Mouse (Mus musculus) CH12.LX (cell line): ENCODE measurements around the gene 2900011O08Rik. TPM values are rescaled to one million over a fixed set of nuclear protein-coding genes. Genes with fewer than 3 reads are reported as not detected.

ENCODE experiments used
- DNase-seq: peaks from one replicate; pipeline ENCODE4 v3.0.0-alpha.2; 2013; ENCODE audit errors: extremely low read depth
- H3K27ac ChIP-seq: 2 replicates; pipeline ENCODE4 v1.5.1; 2012; ENCODE audit warnings: low read depth, mild to moderate bottlenecking, control low read depth, moderate library complexity; ENCODE audit not compliant: insufficient read depth
- H3K27me3 ChIP-seq: replicated peaks from 2 replicates; pipeline ENCODE3; 2012; ENCODE audit warnings: inconsistent platforms
- H3K36me3 ChIP-seq, 2 experiments: replicated peaks in 1 of 2; 2 replicates each; pipeline versions ENCODE3 to v1.6.1; 2012; ENCODE audit warnings: inconsistent platforms in 1 of 2, low read length in 1 of 2, mild to moderate bottlenecking in 1 of 2, mixed read lengths in 1 of 2, moderate library complexity in 1 of 2; ENCODE audit not compliant: control insufficient read depth in 1 of 2, insufficient read depth in 1 of 2
- H3K4me1 ChIP-seq, 2 experiments: 2 replicates each; pipeline ENCODE4 v1.6.1; 2012; ENCODE audit warnings: inconsistent platforms in 1 of 2, moderate library complexity in 1 of 2; ENCODE audit not compliant: insufficient read depth in 2 of 2, control insufficient read depth in 1 of 2
- H3K4me2 ChIP-seq: 2 replicates; pipeline ENCODE4 v1.6.1; 2012; ENCODE audit warnings: low read depth, mild to moderate bottlenecking, control low read depth; ENCODE audit not compliant: poor library complexity, insufficient read depth, severe bottlenecking
- H3K4me3 ChIP-seq, 3 experiments: fragments of 150-350 bp in 1 of 3; sonication (generic) in 1 of 3; replicated peaks in 1 of 3; 2 replicates each; pipeline versions ENCODE3 to v1.5.1; 2011 to 2012; ENCODE audit warnings: low read depth in 2 of 3, low read length in 2 of 3, mild to moderate bottlenecking in 2 of 3, moderate library complexity in 2 of 3, control low read depth in 1 of 3, improper control_type of control experiment in 1 of 3, inconsistent platforms in 1 of 3, mixed read lengths in 1 of 3; ENCODE audit not compliant: poor library complexity in 1 of 3
- H3K79me2 ChIP-seq: replicated peaks from 2 replicates; pipeline ENCODE4 v1.6.1; 2012; ENCODE audit warnings: mild to moderate bottlenecking, moderate library complexity; ENCODE audit not compliant: control insufficient read depth, poor library complexity, insufficient read depth, severe bottlenecking; ENCODE audit errors: extremely low read depth
- H3K9ac ChIP-seq: 2 replicates; pipeline ENCODE4 v1.6.1; 2012; ENCODE audit warnings: low read depth, mild to moderate bottlenecking, control low read depth, moderate library complexity; ENCODE audit not compliant: insufficient read depth
- H3K9me3 ChIP-seq: replicated peaks from 2 replicates; pipeline ENCODE3; 2012; ENCODE audit warnings: low read length, inconsistent platforms, mixed read lengths
- CHD1 ChIP-seq: IDR thresholded peaks from 2 replicates; pipeline ENCODE4 v1.6.1; 2012; ENCODE audit warnings: low read depth, low read length, improper control_type of control experiment, inconsistent platforms
- CTCF ChIP-seq, 2 experiments: IDR thresholded peaks in 1 of 2; conservative IDR thresholded peaks in 1 of 2; 2 replicates each; pipeline ENCODE4 v1.5.1; 2011 to 2012; ENCODE audit warnings: low read depth in 2 of 2, low read length in 2 of 2, improper control_type of control experiment in 1 of 2, inconsistent platforms in 1 of 2, mild to moderate bottlenecking in 1 of 2, moderate library complexity in 1 of 2
- E2F4 ChIP-seq: IDR thresholded peaks from 2 replicates; pipeline ENCODE4 v1.6.1; 2011; ENCODE audit warnings: low read depth, low read length, improper control_type of control experiment; ENCODE audit not compliant: insufficient replicate concordance
- EP300 ChIP-seq: IDR thresholded peaks from 2 replicates; pipeline ENCODE4 v1.6.1; 2011; ENCODE audit warnings: low read length, improper control_type of control experiment
- ETS1 ChIP-seq: conservative IDR thresholded peaks from 2 replicates; pipeline ENCODE4 v1.6.1; 2012; ENCODE audit warnings: low read depth, mild to moderate bottlenecking, inconsistent platforms, low read length, improper control_type of control experiment, moderate library complexity
- HCFC1 ChIP-seq: IDR thresholded peaks from 2 replicates; pipeline ENCODE4 v1.6.1; 2012; ENCODE audit warnings: low read depth, mild to moderate bottlenecking, inconsistent platforms, low read length, improper control_type of control experiment
- JUN ChIP-seq: IDR thresholded peaks from 2 replicates; pipeline ENCODE4 v1.6.1; 2011; ENCODE audit warnings: low read depth, mild to moderate bottlenecking, low read length, improper control_type of control experiment, moderate library complexity; ENCODE audit not compliant: insufficient read depth
- MAX ChIP-seq: IDR thresholded peaks from 2 replicates; pipeline ENCODE4 v1.6.1; 2011; ENCODE audit warnings: low read length, improper control_type of control experiment
- MEF2A ChIP-seq: IDR thresholded peaks from 2 replicates; pipeline ENCODE4 v1.6.1; 2014; ENCODE audit warnings: low read depth, mild to moderate bottlenecking, inconsistent platforms, low read length, improper control_type of control experiment, borderline replicate concordance
- NELFE ChIP-seq: IDR thresholded peaks from 2 replicates; pipeline ENCODE4 v1.6.1; 2011; ENCODE audit warnings: low read depth, low read length, improper control_type of control experiment
- NRF1 ChIP-seq: IDR thresholded peaks from 2 replicates; pipeline ENCODE4 v1.6.1; 2014; ENCODE audit warnings: low read depth, mild to moderate bottlenecking, inconsistent platforms, low read length, improper control_type of control experiment, moderate library complexity
- PAX5 ChIP-seq: IDR thresholded peaks from 2 replicates; pipeline ENCODE4 v1.6.1; 2012; ENCODE audit warnings: low read length, inconsistent platforms, mixed read lengths
- RCOR1 ChIP-seq: conservative IDR thresholded peaks from 2 replicates; pipeline ENCODE4 v1.6.1; 2012; ENCODE audit warnings: low read depth, mild to moderate bottlenecking, inconsistent platforms, low read length, improper control_type of control experiment
- SMC3 ChIP-seq: IDR thresholded peaks from 2 replicates; pipeline ENCODE4 v1.6.1; 2011; ENCODE audit warnings: low read depth, low read length, improper control_type of control experiment
- UBTF ChIP-seq: IDR thresholded peaks from 2 replicates; pipeline ENCODE4 v1.6.1; 2012; ENCODE audit warnings: low read depth, mild to moderate bottlenecking, inconsistent platforms, low read length, improper control_type of control experiment, moderate library complexity
- USF1 ChIP-seq: IDR thresholded peaks from 2 replicates; pipeline ENCODE4 v1.6.1; 2014; ENCODE audit warnings: low read depth, mild to moderate bottlenecking, inconsistent platforms, low read length, improper control_type of control experiment
- USF2 ChIP-seq: conservative IDR thresholded peaks from 2 replicates; pipeline ENCODE4 v1.6.1; 2011; ENCODE audit warnings: low read depth, low read length, improper control_type of control experiment
- ZNF384 ChIP-seq: IDR thresholded peaks from 2 replicates; pipeline ENCODE4 v1.6.1; 2012; ENCODE audit warnings: low read depth, low read length, improper control_type of control experiment, inconsistent platforms
- dilution Hi-C: fragments of 300-500 bp; cut with MboI; formaldehyde crosslinking; loops from 2 replicates; pipeline ENCODE4 v1.14.3; 2020; ENCODE audit warnings: low sequenced_read_pairs; ENCODE audit not compliant: extremely low pct_unique_long_range_greater_than_20kb, extremely low pct_ligation_motif_present
- in situ Hi-C: fragments of 300-500 bp; cut with MboI; formaldehyde crosslinking; loops from 3 replicates; pipeline ENCODE4 v1.14.3; 2019; ENCODE audit warnings: low sequenced_read_pairs, low pct_ligation_motif_present, low pct_unique_long_range_greater_than_20kb, mixed read lengths
- polyA plus RNA-seq: library from polyadenylated mRNA; unstranded; fragments of >175 nt; gene quantifications from 2 replicates; pipeline ENCODE4 v1.2.1, GENCODE M21; 2012; ENCODE audit warnings: low read depth; ENCODE audit not compliant: insufficient read length
- total RNA-seq, 2 experiments: library from RNA; depleted of rRNA; stranded (reverse); fragments of 300-350 nt in 1 of 2; fragments of >200 nt in 1 of 2; gene quantifications; 2 replicates each; pipeline ENCODE4 v1.2.3; 2012 to 2014

2900011O08Rik gene
- total and polyA plus RNA-seq, 3 experiments = not detected

DNA sequence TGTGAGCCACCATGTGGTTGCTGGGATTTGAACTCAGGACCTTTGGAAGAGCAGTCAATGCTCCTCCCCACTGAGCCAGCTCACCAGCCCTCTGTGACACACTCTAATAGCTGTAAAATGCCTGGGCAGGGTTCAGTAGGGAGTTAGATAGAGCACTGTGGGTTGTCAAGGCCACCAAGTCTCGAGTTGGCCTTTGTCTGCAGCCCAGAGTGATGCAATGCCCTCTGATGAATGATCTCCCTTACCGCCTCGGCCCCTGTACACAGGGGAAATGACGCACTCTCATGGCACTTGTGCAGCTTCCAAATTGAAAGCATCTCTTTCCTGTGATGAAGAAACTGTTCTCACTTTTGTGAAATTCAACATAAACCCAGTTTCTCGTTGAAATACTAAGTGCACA is 145.4 kb downstream of the 2900011O08Rik start:
- Histone ChIP-seq H3K36me3 (peaks cover 87 to 99% of the 10 kb centered on the region in 2 experiments), H3K4me1 (peaks cover 0 to 33% of the 10 kb centered on the region in 2 experiments; a peak in 2 of 4 replicates)
- dilution Hi-C loops = no loop called here

DNA sequence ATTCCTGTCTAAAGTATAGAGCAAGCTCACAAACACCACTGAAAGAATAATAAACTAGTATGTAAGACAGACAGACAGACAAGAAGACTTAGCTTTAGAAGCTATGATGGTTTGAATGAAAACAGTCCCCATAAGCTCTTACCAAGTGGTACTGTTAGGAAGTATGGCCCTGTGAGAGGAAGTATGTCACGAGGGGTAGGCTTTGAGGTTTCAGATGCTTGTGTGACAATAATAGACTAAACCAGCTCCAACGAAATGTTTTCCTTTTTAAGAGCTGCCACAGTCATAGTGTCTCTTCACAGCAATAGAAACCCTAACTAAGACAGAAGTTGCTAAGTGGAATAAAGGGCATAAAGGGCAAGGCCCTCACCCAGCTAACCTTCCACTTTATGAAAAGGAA is 148.6 kb downstream of the 2900011O08Rik start:
- TF ChIP-seq RCOR1 (no peak), PAX5 (no peak), CHD1 (no peak), HCFC1 (no peak), UBTF (no peak), E2F4 (no peak), MEF2A (no peak), NRF1 (no peak), USF1 (no peak), MAX (no peak), EP300 (no peak), ETS1 (no peak), JUN (no peak), USF2 (no peak), CTCF (conservative IDR thresholded peaks at IDR 0.05 in 1 of 2, IDR thresholded peaks at IDR 0.05 in 1 of 2; ENCODE audit: low read depth in 2 of 2, low read length in 2 of 2) (no peak), NELFE (no peak), ZNF384 (no peak)
- H3K4me1 ChIP-seq = peaks cover 0 to 21% of the 10 kb centered on the region in 2 experiments; a peak in 2 of 4 replicates
- H3K4me3 ChIP-seq = no peak overlapping the region
- H3K79me2 ChIP-seq = no peaks in the 10 kb centered on the region
- peaks cover 77 to 93% of the 10 kb centered on the region in 2 experiments for H3K36me3 ChIP-seq
- H3K27ac ChIP-seq = peak overlapping the region; percentile 5; the same call in 1 of the 2 replicates
- peak; percentile 46 for DNase-seq
- no peaks in the 10 kb centered on the region for H3K27me3 ChIP-seq
- no peak overlapping the region for H3K9ac ChIP-seq
- no peak overlapping the region for H3K4me2 ChIP-seq
- H3K9me3 ChIP-seq = no peaks in the 10 kb centered on the region
- in situ Hi-C loops = no loop called here
- dilution Hi-C loops = no loop called here

More for the DNA sequence above, 145.4 kb downstream of the 2900011O08Rik start:
- no peak for TF ChIP-seq SMC3
- TF ChIP-seq USF1 = no peak
- no peak for TF ChIP-seq E2F4
- TF ChIP-seq JUN = no peak
- in situ Hi-C loops = no loop called here
- Histone ChIP-seq H3K27me3 (no peaks in the 10 kb centered on the region), H3K27ac (no peak overlapping the region), H3K79me2 (no peaks in the 10 kb centered on the region), H3K9me3 (no peaks in the 10 kb centered on the region), H3K4me3 (no peak overlapping the region), H3K4me2 (no peak overlapping the region), H3K9ac (no peak overlapping the region)
- no peak for DNase-seq
